Mouse (Mus musculus) liver, embryonic 13.5 days (tissue): ENCODE data around the gene Atp2b2. TPM values are rescaled to one million over a fixed set of nuclear protein-coding genes. Genes with fewer than 3 reads are reported as not detected.

Experiments used
- ATAC-seq: fragments of 200-750 bp; cut with Nextera tagmentation; 2 replicates; pipeline ENCODE4 v1.8.0; 2017; ENCODE audit warnings: low read depth, mild to moderate bottlenecking, moderate number of reproducible peaks, moderate library complexity
- DNase-seq: peaks from one replicate; pipeline ENCODE4 v3.0.0; 2022
- H3K27ac ChIP-seq: fragments of 300-500 bp; sonication (generic); 2 replicates; pipeline ENCODE4 v1.5.1; 2015; ENCODE audit warnings: moderate library complexity, mild to moderate bottlenecking, inconsistent platforms
- H3K27me3 ChIP-seq: fragments of 300-500 bp; sonication (generic); 2 replicates; pipeline ENCODE4 v1.6.1; 2015; ENCODE audit warnings: mild to moderate bottlenecking, inconsistent platforms
- H3K36me3 ChIP-seq: fragments of 300-500 bp; sonication (generic); 2 replicates; pipeline ENCODE4 v1.6.1; 2015; ENCODE audit warnings: mild to moderate bottlenecking, inconsistent platforms
- H3K4me1 ChIP-seq: fragments of 300-500 bp; sonication (generic); replicated peaks from 2 replicates; pipeline ENCODE4 v1.6.1; 2015; ENCODE audit warnings: inconsistent platforms
- H3K4me2 ChIP-seq: fragments of 300-500 bp; sonication (generic); 2 replicates; pipeline ENCODE4 v1.6.1; 2015; ENCODE audit warnings: inconsistent platforms, mild to moderate bottlenecking, moderate library complexity
- H3K4me3 ChIP-seq: fragments of 300-500 bp; sonication (generic); replicated peaks from 2 replicates; pipeline ENCODE4 v1.5.1; 2015; ENCODE audit warnings: mild to moderate bottlenecking, inconsistent platforms
- H3K9ac ChIP-seq: fragments of 300-500 bp; sonication (generic); 2 replicates; pipeline ENCODE4 v1.6.1; 2015; ENCODE audit warnings: mild to moderate bottlenecking, inconsistent platforms
- H3K9me3 ChIP-seq: fragments of 300-500 bp; sonication (generic); replicated peaks from 2 replicates; pipeline ENCODE4 v1.6.1; 2016; ENCODE audit warnings: inconsistent platforms
- WGBS: fragments of 180-500 bp; shearing (Covaris S2); methylation state at CpG from one replicate; pipeline ENCODE4 v1.1.7; 2015; ENCODE audit not compliant: insufficient replicate concordance; 5-methylcytosine and 5-hydroxymethylcytosine counted together
- microRNA-seq: library from miRNA; unstranded; fragments of <30 nt; microRNA quantifications from one replicate; pipeline ENCODE4, GENCODE M21; 2016
- polyA plus RNA-seq: library from polyadenylated mRNA; unstranded; fragments of >200 nt; fragmentation: Nextera tagmentation; extraction: Ambion mirVana; gene quantifications from 2 replicates; pipeline ENCODE4 v1.2.1, GENCODE M21; 2015

Atp2b2 gene
- polyA plus RNA-seq, 1 experiment from 2014 or later: 0.58 TPM

GRCm38 (mm10) chr6:113697222-113698205, 344.9 kb downstream of the Atp2b2 start:
- Histone ChIP-seq H3K27ac (peak overlapping the region; percentile 98), H3K4me1 (peaks cover 79% of the 10 kb centered on the region), H3K9me3 (no peaks in the 10 kb centered on the region), H3K27me3 (no peaks in the 10 kb centered on the region), H3K4me2 (peak overlapping the region; percentile 98), H3K4me3 (peak overlapping the region; percentile 98), H3K9ac (peak overlapping the region; percentile 99), H3K36me3 (peaks cover 66% of the 10 kb centered on the region)
- DNase-seq (no peak), ATAC-seq (no peak)
- under 1% methylated on average over 104 of the region's 113 CpGs for WGBS

DNA sequence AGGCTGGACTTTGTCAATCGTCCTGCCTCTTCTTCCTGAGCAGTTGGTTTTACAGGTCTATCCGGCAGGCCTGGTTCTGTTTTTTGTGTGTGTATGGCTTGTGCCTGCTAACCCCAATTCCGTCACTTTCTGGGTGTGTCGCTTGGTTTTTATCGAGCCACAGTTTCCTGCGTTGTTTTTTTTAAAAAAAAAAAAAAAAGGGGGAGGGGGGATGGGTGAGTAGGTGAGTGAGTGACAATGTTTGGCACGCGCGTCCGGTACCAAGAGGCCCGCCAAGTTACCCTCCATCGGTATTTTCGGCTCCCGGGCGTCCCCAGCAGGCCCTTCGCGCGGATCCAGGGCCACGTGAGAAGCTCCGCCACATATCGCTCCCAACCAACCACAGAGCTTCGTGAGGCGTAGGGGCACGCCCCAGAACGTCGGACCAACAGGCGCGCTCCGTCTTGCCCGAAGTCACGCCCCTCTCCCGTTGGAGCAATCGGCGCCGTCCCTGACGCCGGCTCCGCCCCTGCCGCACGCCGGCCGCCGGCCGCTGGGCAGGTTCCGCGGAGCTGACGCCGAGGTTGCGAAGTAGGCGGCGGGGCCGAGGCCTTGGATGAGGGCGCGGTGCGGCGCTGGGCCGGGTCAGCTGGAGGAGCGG, 345.7 kb downstream of the Atp2b2 start, which contains the start of gene Tatdn2:
Gene Tatdn2 (plus strand): TSS at position 469 of the 640 bp plus-strand sequence.
- Histone ChIP-seq H3K4me1 (peaks cover 86% of the 10 kb centered on the region), H3K9ac (peak within 1 kb of the TSS; percentile 99), H3K27ac (peak within 1 kb of the TSS; percentile 98), H3K4me2 (peak within 1 kb of the TSS; percentile 98), H3K36me3 (peaks cover 65% of the 10 kb centered on the region), H3K9me3 (no peaks in the 10 kb centered on the region), H3K4me3 (peak within 1 kb of the TSS; percentile 98), H3K27me3 (no peaks in the 10 kb centered on the region)
- peak; percentile 97 for DNase-seq
- WGBS: under 1% methylated on average over 58 of the region's 58 CpGs
- ATAC-seq: peak; percentile 94

- WGBS: 37% methylated on average over 4 of the region's 4 CpGs
- Histone ChIP-seq H3K9me3 (no peaks in the 10 kb centered on the region), H3K27me3 (no peaks in the 10 kb centered on the region), H3K4me2 (peak overlapping the region; percentile 60), H3K4me1 (peaks cover 88% of the 10 kb centered on the region), H3K36me3 (peaks cover 57% of the 10 kb centered on the region), H3K27ac (peak overlapping the region; percentile 90), H3K4me3 (peak overlapping the region; percentile 41), H3K9ac (peak overlapping the region; percentile 65)
- ATAC-seq (no peak), DNase-seq (no peak)
Observed at GRCm38 (mm10) chr6:113695766-113696355, 346.6 kb downstream of the Atp2b2 start.

- Histone ChIP-seq H3K4me2 (peak overlapping the region; percentile 60), H3K4me1 (peaks cover 88% of the 10 kb centered on the region), H3K9ac (peak overlapping the region; percentile 65), H3K27ac (peak overlapping the region; percentile 90), H3K36me3 (peaks cover 50% of the 10 kb centered on the region), H3K9me3 (no peaks in the 10 kb centered on the region), H3K4me3 (peak overlapping the region; percentile 41), H3K27me3 (no peaks in the 10 kb centered on the region)
- DNase-seq: no peak
- no peak for ATAC-seq
- 26% methylated on average over 1 of the region's 1 CpGs for WGBS
Observed at GRCm38 (mm10) chr6:113695203-113695602, 347.2 kb downstream of the Atp2b2 start.

Small RNA genes lying within 50 kb of the gene (microRNA-seq; reads per million reads assigned to microRNA genes)
- gene Mir7042: 1.2 reads per million

Other genes starting within 250 kb of the Atp2b2 start
- 0.07 and 0.14 TPM in 2 replicates for gene Slc6a11, start 88.6 kb upstream of the Atp2b2 start, polyA plus RNA-seq
- 0.09 and 0.14 TPM in 2 replicates for gene Slc6a1, start 240.0 kb upstream of the Atp2b2 start, polyA plus RNA-seq